Mouse (Mus musculus) B cell, adult 2 months (primary cell): ENCODE measurements around the gene Gm960.

Experiments used
- DNase-seq, 2 experiments: peaks; one replicate each; pipeline ENCODE4 v3.0.0; 2022

Gm960 gene

DNA sequence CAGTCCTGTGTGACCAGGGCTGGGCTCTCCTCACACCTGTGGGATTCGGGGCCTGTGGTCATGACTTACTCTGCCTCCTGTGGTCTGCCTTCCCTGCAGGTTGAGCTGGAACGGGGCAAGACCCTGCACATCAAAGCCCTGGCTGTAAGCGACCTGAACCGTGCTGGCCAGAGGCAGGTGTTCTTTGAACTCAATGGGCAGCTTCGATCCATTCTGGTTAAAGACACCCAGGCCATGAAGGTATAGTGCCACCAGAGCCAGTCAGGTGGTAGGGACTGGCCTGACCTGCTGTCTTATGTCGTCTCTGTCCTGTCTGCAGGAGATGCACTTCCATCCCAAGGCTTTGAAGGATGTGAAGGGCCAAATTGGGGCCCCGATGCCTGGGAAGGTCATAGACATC lies 77.7 kb downstream of the Gm960 start:
- no peak for DNase-seq

DNA sequence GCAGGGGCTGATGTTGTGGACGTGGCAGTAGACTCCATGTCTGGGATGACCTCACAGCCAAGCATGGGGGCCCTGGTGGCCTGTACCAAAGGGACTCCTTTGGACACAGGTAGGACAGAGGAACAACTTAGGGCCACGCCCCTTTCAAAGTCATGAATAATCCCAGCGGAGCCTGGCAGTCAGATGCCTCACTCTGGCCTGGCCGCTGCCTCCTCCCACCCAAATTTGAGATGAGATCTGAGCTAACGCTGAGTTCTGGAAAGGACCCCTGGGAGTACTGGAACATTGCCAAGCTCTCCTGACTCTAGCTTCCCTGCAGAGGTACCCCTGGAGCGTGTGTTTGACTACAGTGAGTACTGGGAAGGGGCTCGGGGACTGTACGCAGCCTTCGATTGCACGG lies 79.0 kb downstream of the Gm960 start:
- no peak for DNase-seq

DNA sequence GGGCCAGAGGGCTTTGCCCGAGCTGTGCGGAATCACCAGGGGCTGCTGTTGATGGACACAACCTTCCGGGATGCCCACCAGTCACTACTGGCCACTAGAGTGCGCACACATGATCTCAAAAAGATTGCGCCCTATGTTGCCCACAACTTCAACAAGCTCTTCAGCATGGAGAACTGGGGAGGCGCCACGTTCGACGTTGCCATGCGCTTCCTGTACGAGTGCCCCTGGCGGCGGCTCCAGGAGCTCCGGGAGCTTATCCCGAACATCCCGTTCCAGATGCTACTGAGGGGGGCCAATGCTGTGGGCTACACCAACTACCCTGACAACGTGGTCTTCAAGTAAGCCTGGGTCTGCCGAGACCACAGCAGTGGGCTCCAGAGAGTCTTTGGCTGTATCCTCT lies 80.3 kb downstream of the Gm960 start:
- no peak for DNase-seq

DNA sequence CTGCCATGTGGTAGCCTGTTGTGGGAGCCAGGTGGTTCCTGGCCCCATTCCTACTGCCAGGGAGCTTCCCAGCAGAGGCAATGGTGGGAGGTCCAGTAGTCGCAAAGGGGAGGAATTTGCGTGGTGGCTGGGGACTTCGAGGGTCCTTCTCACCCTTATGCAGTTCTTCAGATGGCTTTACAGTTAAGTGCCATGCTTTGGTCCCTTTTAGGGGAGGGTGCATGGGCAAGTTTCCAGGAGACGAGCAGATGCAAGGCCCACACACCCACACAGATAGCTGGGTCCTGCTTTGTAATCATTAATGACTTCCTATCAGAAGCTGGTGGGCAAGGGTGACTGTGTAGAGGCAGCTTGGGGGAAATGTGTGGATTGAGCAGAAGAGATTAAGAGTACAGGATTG lies 81.9 kb downstream of the Gm960 start:
- no peak for DNase-seq

DNA sequence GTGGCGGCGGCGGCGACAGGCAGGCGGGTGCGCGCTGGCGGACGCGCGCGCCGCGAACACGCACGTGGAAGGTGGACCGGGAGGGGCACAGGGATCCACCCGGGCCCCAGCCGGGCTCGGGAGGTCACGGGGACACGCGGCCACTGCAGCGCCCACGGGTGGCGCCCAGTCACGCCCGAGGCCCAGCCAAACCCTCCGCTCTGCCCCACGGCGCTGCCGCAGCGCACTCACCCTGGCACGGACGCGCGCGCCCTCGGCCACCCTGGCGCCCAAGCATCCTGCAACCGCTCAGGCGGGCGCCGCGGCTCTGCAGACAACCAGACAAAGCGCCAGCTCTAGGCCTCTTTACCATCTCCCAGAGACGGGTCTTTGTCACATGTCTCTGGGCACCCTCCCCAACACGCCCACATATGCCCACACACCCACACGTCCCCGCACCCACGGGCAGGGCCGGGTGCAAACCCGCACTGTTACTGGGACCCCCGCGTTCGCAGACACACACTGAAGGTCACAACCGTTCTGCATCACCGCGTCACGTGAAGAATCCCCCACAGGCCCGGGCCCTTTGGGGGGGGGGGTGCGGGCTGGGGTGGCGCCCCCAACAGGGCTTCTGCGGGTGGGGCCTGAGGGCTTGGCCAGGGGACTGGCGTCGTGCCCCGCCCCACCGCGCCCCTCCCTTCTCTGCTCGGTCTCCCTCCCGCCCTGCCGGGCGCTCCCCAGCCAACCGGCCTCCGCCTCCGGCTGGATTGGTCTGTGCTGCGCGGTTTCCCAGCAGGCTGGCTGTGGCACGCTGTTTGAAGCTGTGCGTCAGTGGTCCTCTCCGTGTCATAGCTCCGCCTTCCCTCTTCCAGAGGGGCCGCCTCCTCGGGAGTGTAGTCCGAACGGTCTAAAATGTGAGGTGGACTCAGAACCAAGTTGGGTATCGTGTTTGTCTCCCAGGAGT lies 83.0 kb downstream of the Gm960 start, which contains the start of gene Lrfn4:
Gene Lrfn4, minus strand, starts transcription at position 517 of the 943 bp plus-strand sequence.
- DNase-seq: peak; percentile 45 to 47

DNA sequence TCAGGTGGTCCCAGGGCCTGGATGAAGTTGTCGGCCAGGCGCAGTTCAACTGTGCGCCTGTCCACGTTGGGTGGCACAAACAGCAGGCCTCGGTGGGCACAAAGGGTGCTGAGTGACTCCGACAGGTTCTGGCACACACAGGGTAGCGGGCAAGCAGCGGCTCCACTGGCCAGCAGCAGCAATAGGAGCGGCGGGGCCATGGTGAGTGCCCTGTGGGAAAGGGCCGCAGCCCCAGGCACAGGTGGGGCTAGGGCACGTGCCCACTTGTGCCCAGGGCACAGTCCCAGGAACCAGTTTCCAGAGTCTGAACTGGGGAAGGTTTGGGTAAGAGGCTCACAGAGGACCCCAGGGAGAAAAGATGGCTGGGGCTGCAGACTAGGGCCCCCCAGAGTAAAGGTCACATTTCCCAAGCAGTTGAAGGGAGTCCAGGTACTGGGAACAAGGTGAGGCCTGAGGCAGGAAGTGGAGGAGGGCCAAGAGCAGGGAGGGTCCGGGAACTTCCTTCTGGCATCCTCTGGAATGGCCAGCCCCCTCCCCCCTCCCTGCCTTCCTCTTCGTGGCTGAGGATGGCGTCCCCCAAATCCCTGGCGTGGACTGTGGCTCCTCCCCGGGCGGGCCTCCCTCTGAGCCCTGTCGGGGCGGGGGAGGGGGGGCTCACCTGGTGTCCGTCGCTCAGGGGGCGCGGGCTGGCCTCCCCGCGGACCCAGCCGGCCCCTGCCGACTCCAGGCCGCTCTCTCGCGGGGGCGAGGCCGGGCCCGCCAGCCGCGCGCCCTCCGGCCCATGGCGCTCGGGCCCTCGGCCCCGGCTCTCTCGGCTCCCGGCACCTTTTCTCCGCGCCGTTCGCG lies 83.9 kb downstream of the Gm960 start:
- DNase-seq: no peak

DNA sequence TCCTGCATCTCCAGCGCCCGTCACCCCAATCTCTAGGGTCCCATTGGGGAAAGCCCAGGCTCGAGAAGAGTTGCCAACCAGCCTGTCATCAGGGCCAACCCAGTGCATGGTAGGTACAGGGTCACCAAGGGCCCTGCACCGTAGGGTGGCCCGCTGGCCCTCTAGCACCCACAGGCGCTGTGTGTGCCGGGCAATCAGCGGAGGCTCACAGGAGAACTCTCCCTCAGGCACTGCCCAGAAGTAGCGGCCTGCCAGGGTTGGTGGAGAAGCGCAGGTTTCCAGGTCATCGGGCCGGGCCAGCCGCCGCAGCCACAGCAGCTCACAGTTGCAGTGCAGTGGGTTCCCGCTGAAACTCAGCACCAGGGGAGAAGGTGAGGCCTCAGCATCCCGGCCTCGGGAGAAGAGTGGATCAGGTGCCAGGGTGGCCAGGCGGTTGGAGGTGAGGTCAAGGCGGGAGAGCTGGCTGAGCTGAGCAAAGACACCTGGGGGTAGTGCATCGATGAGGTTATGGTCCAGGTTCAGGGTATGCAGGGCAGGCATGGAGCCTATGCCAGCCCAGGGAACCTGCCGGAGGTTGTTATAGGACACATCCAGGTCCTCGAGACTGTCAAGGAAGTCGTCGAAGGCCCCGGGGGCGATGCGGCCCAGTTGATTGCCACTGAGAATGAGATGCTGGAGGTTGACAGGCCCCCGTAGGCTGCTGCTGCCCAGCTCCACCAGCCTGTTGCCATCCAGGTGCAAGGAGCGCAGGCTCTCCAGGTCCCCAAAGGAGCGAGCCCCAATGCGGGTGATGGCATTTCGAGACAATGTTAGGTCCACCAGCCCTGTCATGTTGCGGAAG lies 84.8 kb downstream of the Gm960 start:
- DNase-seq: no peak

DNA sequence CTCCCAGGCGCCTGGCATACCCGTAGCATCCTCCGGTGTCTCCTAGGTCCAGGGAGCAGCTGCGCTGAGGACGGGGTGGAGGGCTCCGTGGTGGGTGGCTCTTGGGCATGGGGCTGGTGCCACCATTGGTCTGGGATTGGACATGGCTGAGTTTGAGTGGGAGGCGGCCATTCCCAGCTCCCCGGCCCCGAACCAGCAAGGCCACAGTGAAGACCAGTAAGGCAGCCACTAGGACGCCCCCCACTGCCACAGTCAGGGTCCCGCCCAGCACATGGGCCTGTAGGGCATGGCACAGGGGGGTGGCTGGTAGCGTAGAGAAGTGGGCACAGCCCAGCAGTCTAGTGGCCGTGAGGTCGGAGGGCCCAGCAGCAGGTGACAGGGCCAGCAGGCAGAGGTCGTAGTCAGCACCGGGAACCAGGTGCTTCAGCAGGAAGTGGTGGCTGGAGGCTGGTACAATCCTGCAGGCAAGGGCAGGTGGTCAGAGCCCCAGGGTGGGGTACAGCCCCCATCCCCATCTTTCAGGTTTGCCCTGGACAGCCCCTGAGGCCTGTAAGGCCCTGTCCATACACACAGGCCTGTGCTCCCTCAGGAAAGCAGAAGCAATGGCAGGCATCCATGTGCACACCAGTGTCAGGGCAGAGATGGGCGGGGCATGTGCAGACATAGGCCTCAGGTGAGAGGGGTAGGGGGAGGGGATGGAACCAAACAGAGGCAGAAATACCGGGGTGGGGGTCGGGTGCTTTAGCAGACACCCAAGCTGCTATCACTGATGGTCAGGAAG lies 86.1 kb downstream of the Gm960 start:
- no peak for DNase-seq

DNA sequence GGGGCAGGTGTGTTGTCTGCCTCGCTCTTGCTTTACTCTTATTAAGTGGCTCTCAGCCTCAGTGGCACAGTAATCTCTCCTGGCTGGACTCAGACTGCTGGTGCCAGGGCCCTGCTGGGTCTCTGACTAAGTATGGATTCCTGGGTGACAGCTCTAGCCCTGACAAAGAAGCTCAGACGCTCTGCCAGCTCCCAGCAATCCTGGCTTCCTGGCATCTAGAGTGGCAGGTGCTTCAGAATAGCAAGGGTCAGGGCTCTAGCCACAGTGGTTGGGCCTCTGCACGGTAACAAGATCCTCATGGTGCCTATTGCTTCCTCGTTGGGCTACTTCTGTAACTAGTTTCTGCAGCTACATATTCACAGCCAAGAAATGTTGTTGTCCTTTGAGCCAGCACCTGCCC lies 88.4 kb downstream of the Gm960 start:
- no peak for DNase-seq

DNA sequence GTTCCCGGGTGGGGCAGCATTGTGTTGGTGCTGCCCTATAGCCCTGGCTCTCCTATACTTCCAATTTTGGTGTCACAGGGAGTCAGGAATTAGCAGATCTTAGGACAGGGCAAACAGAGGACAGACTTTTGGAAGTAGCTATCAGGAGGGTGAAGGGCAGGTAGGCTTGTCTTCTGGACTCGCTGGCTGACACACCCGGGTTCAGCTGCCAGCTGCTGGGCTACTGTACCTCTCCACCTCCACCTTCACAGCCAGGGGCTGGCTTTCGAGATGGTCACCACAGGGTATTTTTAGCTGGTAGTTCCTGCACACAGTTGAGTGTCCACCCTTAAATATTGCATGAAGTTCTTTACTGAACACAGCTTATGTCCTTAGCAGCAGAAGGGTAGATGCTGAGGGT lies 90.0 kb downstream of the Gm960 start:
- DNase-seq: no peak

DNA sequence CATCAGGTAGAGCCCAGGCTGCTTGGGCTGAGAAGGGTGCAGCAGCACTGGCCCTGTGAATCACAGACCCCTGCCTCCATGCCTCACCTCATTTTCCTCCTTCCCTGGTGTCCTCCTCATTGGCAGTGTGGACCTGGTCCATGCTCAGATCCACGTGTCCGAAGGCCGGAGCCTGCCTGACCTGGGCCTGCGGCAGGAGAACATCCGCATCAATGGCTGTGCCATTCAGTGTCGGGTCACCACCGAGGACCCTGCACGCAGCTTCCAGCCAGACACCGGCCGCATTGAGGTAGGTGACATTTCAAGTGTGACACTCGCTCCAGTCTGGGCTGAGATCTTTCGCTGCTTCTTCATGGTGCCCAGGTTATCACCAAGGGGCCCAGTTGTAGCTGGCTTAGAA lies 91.1 kb downstream of the Gm960 start:
- DNase-seq: no peak

DNA sequence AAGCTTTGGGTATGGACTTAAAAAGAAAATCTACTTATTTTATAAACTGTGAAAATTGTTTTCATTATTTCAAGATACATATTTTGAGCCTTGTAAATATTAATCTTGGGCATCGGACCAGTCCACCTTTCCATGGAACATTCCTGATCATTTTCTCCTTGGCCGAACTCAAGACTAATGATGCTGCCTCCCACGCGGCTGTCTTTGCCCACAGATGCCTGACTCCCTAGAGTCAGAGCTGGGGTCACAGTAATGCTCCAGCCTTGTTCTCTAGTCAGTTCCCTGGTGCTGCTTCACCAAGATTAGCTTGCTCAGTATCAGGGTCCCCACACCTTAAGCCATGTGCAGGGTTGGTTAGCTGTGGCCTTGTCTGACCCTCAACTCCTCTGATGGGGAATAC lies 92.8 kb downstream of the Gm960 start:
- no peak for DNase-seq

DNA sequence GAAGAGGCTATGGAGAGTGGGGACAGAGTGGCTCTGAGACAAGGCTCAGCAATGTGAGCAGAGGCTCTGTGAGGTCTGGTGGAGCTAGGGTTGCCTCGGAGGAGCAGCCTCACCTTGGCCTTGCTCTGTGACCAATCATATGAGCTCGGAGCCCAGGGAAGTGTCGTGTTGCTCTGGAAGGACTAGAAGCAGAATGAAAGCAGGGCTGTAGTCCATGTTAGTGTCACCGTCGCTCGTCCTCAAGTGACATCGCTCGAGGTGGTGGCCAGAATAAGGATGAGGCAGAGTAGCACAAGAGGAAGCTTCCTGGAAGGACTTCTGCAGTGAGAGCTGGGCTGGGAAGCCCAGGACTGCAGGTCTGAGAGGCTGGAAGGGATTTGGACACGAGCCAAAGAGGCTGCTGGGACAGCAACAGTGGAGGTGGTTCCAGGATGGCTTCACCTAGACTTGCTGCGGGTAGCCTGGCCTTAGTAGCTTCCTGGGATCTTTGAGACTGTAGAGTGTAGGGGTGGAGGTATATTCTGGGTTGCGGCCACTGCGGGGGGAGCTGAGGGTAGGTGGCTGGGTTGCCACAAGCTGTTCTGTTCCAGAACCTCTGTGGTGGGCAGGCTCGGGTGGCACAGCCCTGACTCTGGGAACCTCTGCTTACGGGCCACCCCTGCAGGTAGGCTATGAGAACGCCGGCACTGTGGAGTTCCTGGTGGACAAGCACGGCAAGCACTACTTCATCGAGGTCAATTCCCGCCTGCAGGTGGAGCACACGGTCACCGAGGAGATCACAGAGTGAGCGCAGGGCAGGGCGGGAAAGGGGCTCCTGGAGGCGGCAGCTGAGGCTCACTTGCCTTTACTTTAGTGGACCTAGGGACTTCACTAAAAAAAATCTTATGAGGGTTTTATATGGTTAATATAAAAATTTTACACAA lies 94.4 kb downstream of the Gm960 start:
- no peak for DNase-seq

DNA sequence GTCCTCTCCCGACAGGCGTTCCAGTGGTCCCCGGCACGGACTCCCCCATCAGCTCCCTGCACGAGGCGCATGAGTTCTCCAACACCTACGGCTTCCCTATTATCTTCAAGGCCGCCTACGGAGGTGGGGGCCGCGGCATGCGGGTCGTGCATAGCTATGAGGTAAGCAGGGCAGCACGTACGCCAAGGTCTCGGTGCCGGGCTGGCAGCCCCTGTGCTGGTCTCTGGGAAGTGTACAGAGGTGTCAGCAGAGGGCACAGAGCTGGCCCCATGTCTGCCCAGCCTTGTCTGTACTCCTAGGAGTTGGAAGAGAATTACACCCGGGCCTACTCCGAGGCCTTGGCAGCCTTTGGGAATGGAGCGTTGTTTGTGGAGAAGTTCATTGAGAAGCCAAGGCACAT lies 96.0 kb downstream of the Gm960 start:
- no peak for DNase-seq

DNA sequence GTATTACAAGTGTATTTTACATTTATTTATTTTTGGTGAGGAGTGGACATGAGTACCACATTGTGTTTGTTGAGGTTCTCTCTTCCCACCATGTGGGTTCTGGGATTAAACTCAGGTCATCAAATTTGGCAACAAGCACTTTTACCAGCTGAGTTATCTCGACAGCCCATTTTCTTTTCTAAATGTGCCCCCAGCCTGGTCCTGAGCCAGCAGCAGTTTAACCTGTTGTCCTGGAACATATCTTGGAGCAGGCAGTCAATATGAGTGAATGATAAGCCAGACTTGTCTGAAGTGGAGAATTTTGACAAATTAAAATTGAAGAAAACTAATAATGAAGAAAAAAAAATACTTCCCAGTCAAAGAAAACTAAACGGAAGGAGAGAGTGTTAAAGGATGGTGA lies 102.4 kb downstream of the Gm960 start:
- DNase-seq: no peak

DNA sequence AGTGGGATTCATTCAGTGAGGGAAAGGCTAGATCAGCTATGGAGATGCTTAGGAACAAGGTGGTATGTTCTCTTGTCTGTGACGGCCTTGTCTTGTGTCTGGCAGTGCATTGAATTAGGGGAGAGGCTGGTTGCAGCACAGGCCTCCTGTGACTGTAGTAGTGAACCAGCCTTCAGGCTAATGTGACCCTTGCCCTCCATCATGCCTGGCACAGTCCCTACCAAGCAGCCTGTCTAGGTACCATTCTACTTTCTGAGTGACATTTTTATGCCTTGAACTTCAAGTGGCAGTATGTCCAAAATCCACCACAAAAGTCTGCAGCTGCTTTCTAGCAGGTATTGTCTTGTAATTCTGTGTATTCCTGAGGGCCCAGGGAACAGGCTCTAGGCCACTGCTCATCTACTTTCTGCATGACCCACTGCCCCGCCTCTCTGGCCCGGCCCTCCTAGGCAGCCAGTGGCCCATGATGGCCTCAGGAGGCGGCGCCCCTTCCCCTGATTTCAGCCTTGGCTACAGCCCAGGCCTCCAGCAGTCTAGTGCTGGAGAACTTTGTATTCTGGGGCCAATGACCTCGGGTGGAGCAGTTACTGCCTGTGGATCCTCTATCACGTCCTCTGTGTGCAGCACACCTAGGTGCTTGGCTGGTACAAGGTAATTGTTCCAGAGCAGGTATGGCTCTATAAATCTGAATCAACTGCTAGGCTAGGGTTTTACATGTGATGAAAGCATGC lies 104.5 kb downstream of the Gm960 start:
- DNase-seq: no peak

DNA sequence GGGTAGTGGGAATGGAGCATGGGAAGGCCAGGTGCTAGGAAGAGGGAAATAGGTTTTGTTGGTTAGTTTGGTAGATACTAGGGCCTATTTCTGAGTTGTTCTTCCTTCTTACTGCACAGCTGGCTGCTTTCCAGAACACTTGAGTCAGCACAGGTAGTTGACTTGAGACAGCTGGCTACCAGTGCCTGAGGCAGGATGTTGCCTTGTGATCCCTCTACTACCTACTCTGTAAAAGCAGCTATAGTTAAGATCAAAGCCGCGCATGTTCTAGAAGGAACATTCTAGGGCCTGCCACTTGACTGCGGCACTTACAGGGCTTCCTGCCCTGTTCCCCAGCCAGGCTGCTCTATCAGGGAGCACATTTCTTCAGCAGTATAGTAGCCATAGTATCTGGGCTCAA lies 108.4 kb downstream of the Gm960 start:
- no peak for DNase-seq

DNA sequence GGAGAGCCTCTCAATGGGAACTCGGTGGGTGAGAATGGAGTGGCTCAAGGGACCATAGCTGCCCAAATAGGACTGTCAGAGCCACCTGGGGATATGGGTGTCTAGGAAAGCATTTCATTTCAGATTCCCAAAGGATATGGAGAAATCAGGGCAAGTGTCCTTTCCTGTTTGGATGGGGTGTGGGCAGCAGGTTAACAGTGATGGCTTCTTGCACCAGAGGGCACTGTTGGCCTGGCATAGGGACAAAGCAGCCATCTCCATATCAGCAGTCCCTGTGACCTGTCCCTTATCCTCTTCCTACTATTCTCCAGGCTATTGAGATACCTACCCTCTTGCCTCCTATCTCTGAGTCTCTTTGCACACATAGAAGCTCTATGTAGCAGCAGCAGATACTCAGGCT lies 109.4 kb downstream of the Gm960 start:
- DNase-seq: no peak

DNA sequence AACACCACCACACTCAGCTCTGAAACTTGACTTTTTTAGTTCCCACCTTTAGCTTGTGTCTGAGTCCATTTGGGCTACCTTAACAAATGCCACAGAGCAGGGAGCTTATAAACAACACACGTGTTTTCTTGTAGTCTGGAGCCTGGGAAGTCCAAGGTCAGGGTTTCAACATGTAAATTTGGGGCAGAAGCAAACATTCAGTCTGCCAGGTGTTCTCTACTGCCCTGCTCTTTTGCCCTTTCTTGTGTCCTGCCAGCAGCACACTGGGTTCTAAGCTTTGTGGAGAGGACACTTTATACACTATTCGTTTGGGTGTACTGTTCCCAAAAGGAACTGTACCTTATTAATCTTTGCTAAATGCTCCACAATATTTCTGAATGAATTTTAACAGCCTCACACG lies 110.0 kb downstream of the Gm960 start:
- no peak for DNase-seq

DNA sequence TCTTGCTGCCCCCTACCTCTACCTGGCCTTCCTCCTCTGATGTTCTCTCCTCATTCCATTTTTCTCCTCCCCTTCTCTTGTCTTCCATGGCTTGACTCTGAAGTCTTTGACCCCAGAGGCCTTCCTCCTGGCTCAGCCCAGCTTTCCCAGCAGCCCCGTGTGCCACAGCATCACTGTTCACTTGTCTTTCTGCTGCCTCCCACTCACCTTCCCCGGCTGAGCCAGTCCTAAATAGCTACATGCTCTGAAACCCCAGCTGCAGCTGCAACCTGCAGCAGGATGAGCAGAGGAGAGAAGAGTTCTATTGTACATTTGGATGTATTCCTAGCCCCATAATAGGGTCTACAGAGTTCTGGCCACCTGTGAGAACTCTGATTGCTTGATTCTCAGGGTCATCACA lies 111.0 kb downstream of the Gm960 start:
- DNase-seq: no peak
